8 mouse cellular contexts compared by ENCODE assay signal in the genomic region with DNA sequence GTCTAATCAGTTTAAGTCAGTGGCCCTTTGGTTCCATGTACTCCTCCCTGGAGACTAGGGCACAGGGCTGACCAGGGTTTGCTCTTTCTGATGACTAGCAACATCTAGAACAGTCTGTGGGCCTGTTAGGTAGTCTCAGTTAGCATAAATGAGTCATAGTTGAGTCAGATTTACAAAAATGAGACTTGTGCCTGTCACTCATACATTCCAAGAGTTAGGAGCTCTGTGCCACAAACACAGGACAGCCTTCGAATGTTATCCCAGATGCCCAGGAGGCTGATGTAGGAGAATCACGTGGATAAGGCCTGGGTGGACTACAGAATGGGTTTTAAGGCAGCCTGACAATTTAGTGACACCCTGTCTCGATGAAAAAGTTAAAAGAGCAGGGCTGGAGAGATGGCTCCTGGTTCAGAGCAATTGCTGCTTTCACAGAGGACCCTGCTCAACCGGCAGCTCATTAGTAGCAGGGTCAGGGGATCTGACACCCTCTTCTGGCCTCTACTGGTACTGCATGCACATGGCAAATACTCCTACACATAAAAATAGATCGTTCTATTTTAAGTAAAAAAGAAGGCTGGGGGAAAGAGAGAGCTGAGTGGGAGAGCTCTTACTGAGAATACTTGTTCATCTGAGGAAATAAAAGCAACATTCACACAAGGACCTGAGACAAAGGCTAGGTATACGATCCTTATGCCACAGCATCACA. TPM values are rescaled to one million over a fixed set of nuclear protein-coding genes. Genes with fewer than 3 reads are reported as not detected.
DNase-seq lines count a peak whose midpoint lies in the region; ATAC-seq and TF ChIP-seq lines count a peak whose summit lies in the region.

No protein-coding gene starts in this region.

- peak; percentile 39 for DNase-seq in gastrocnemius, adult 2 months
- no peak for DNase-seq in gastrocnemius, adult 8-10 months (ENCODE audit: low spot score in 2 of 2)
- peak; percentile 85 for DNase-seq in 3T3-L1 (ENCODE audit: low read depth, low spot score)
- peak; percentile 81 for DNase-seq in ZHBTc4 (ENCODE audit: low read depth, low spot score)
- DNase-seq in layer of hippocampus, adult 18-20 months (ENCODE audit: low spot score in 2 of 2), result peak; percentile 62 to 84
- no peak for DNase-seq in ovary, postnatal 14 days (ENCODE audit: low spot score)
- DNase-seq in urinary bladder, postnatal 4 days (ENCODE audit: low spot score in 2 of 2), result no peak

- no peak overlapping the region for H3K4me3 ChIP-seq in gastrocnemius, adult 2 months

- no peak overlapping the region; the same call in 1 of the 2 replicates for H3K27ac ChIP-seq in gastrocnemius, adult 2 months

- peak; percentile 79 for ATAC-seq in megakaryocyte-erythroid progenitor cell, adult 5-6 weeks (replicated peaks; ENCODE audit: low FRiP score, low TSS enrichment, poor library complexity, severe bottlenecking)

- TF ChIP-seq CTCF in gastrocnemius, adult 2 months (IDR thresholded peaks at IDR 0.05), result peak; percentile 64

- intact Hi-C loops in gastrocnemius, adult 2 months (cut with DNase I), result no loop called here

RNA-seq across cellular contexts. Expression of a gene that starts 11.3 kb away (rescaled TPM):
- total RNA-seq in gastrocnemius, adult 2 months (2021), result 1 to 10 TPM in 1 of 2 experiments, under 1 TPM in 1; 0.98 to 1.1 TPM
- total RNA-seq in gastrocnemius, adult 8-10 months (2022), result 1 to 10 TPM in 1 of 4 experiments, under 1 TPM in 3; 0.46 to 1.0 (median 0.75) TPM
- 1 to 10 TPM; 8.2 to 8.8 TPM for total RNA-seq in layer of hippocampus, adult 18-20 months (2021)
- 0.20 TPM in 1 of 2 replicates, not detected in the other for total RNA-seq in megakaryocyte-erythroid progenitor cell, adult 5-6 weeks (2014; fragmentation: Nextera tagmentation)
- 0.28 and 1.5 TPM in 2 replicates for total RNA-seq in megakaryocyte-erythroid progenitor cell, adult 5-6 weeks (2017)

RNA-seq across cellular contexts. Expression of a gene that starts 18.3 kb away (rescaled TPM):
- total RNA-seq in gastrocnemius, adult 2 months (2021), result 10 to 100 TPM; 15.1 to 17.1 TPM
- total RNA-seq in gastrocnemius, adult 8-10 months (2022), result 10 to 100 TPM; 16.8 to 18.8 (median 17.4) TPM
- 10 to 100 TPM; 38.1 to 43.7 TPM for total RNA-seq in layer of hippocampus, adult 18-20 months (2021)
- total RNA-seq in megakaryocyte-erythroid progenitor cell, adult 5-6 weeks (2014; fragmentation: Nextera tagmentation), result 15.4 and 20.0 TPM in 2 replicates
- 9.0 and 10.6 TPM in 2 replicates for total RNA-seq in megakaryocyte-erythroid progenitor cell, adult 5-6 weeks (2017)

RNA-seq across cellular contexts. Expression of a gene that starts 54.2 kb away (rescaled TPM):
- 10 to 100 TPM; 45.0 to 46.7 TPM for total RNA-seq in gastrocnemius, adult 2 months (2021)
- total RNA-seq in gastrocnemius, adult 8-10 months (2022), result 10 to 100 TPM; 35.7 to 50.1 (median 41.2) TPM
- 10 to 100 TPM; 48.8 to 52.6 TPM for total RNA-seq in layer of hippocampus, adult 18-20 months (2021)
- total RNA-seq in megakaryocyte-erythroid progenitor cell, adult 5-6 weeks (2014; fragmentation: Nextera tagmentation), result 22.9 and 31.8 TPM in 2 replicates
- total RNA-seq in megakaryocyte-erythroid progenitor cell, adult 5-6 weeks (2017), result 40.6 and 50.7 TPM in 2 replicates

Comparison
In these comparisons a context has a peak if more than half of its experiments do, and no peak if none do; other contexts are left out.
1. DNase-seq: peak in gastrocnemius, adult 2 months (single experiment), 3T3-L1 (single experiment), ZHBTc4 (single experiment) and layer of hippocampus, adult 18-20 months (2 of 2); none in gastrocnemius, adult 8-10 months (0 of 2), ovary, postnatal 14 days (single experiment) and urinary bladder, postnatal 4 days (0 of 2).